Mouse (Mus musculus) lung, postnatal 4 days (tissue): ENCODE measurements around the gene Fbxo44.

Experiments used
- DNase-seq, 2 experiments: peaks; one replicate each; pipeline ENCODE4 v3.0.0; 2021

Fbxo44 gene

DNA sequence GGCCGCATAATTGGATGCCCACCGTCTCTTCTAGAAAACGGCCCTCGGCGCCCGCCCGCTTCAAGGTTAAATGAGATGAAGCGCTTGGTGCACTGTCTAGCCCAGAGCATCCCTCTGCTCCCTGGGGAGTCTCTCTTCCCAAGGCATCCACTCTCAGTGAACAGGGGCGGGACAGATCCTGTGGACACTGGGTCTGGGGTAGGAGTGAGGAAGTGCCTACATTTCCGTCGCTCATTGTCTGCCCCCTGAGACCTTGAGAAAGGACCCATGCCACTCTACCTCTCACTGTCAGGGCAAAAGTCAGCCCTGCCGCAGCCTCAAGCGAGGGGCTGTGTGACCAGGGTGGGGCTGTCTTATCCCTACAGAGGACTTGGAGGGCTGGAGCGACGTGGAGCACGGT is 4.2 kb upstream of the Fbxo44 start:
- no peak for DNase-seq

DNA sequence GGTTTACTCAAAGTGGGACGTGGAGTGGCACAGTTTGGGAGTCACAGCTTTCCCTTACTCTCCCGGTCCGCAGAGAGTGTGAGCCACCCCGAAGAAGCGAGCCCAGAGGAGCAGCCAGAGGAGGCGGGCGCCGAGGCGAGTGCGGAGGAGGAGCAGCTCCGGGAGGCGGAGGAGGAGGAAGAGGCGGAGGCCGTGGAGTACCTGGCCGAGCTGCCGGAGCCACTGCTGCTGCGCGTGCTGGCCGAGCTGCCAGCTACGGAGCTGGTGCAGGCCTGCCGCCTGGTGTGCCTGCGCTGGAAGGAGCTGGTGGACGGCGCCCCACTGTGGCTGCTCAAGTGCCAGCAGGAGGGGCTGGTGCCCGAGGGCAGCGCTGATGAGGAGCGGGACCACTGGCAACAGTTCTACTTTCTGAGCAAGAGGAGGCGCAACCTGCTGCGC is 3.7 kb upstream of the Fbxo44 start:
- peak; percentile 84 to 90 for DNase-seq

DNA sequence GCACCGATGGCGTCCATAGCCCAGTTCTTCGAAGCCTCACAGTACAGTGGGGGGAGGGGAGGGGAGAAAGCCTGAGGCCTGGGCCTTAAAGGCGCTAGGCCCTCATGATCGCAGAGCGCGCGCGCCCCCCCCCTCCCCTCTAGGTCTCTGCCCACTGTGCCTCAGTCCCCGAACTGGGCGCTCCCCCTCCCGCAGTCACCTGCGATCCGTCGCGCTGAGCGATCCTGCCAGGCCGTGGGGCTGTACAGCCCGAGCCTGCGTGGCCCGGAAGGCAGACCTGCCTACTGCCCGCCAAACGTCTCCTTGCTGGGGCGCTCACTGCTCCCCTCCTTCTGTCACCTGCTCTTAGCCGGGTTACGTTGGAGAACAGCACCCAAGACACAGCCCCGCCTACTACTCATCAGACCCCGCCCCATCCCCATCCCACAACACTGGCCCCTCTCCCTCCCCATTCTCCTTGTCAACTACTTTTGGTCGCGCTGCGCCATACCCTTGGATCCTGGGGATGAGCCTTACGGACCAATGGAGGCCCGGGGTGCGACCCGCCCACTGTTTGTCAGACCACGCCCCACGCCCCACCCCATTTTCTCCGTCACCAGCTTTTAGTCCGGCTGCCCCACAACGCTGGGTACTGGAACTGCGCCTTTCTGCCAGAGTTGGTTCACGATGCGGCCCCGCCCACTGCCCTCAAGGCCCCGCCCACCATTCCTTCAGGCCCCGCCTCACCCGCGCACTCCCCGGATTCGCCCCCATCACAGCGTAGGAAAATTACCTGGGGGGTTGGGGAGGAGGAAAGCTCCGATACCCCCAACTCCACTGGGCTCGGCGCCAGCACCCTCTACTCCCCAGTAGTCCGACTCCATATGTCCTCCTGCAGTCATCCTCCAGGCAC is 492 bp downstream of the Fbxo44 start:
- DNase-seq = peak; percentile 93 to 94

DNA sequence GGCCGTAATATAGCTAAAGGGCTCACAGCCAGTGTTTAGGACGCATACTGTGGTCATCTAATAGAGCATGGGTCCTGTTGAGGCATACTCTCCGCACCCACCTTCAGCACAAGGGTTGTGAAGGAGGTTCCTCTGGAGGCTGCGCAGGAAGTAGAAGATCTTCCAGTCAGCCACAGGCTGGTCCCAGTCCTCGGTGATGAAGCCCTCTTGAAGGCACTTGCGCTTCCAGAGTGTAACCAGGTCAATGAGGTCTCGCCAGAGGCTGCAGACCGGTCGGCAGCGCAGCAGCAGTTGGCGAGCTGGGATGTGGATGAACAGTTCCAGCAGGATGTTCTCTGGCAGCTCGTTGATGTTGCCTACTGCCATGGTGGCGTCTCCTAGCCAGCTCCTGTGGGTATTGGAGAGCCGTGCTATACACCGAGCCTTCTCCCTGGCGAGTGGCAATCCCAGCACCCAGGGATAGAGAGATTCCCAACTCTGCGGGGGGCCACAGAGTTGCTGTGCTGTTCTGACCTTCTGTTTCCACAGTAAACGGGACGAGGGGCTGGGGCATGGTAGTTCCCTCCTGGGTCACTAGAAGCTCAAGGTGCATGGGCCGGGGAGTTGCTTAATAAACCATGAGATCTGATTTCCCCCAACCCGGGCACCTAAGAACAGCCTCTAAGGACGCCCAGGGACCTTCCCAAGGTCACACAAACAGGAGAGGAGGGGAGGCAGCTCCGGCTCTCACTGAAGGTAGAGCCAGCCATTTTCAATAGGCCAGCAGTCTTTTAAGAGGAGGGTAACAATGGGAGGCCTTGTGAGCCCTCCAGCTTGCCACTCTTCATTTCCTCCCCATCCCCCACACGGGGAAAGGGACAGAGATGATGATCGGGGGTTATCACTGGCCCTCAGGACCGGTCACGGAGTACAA is 1.6 kb downstream of the Fbxo44 start:
- DNase-seq = no peak

DNA sequence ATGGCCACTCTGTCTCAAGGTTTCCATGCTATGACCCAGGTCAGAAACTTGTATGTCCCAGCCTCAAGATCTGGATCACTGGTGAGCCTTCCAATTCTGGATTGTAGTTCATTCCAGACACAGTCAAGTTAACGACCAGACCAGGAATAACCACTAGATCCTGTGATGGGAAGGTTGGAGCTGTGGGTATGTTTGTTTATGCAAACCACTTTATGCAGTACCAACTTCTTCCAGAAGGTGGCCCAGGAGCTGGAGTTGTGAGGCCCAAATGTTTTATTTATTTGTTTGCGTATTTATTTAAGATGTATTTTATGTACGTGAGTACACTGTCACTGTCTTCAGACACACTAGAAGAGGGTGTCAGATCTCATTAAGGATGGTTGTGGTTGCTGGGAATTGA is 5.3 kb downstream of the Fbxo44 start:
- DNase-seq = peak in 1 of 2 experiments; percentile 42

DNA sequence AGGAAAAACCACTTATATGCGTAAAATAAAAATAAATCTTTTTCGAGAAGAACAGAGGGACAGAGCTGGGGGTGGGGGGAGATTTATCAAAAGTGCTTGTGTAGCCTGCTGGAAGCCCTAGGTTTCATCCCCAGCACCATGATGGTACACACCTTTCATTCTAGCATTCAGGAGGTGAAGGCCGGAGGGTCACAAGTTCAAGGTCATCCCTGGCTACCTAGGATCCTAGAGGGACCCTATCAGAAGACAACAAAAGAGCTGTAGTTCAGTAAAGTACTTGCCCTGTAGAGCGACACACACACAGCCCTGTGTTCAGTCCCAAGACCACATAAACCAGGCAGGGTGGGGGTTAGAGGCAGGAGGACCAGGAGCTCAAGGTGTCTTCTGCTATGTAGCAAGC is 6.3 kb downstream of the Fbxo44 start:
- no peak for DNase-seq

DNA sequence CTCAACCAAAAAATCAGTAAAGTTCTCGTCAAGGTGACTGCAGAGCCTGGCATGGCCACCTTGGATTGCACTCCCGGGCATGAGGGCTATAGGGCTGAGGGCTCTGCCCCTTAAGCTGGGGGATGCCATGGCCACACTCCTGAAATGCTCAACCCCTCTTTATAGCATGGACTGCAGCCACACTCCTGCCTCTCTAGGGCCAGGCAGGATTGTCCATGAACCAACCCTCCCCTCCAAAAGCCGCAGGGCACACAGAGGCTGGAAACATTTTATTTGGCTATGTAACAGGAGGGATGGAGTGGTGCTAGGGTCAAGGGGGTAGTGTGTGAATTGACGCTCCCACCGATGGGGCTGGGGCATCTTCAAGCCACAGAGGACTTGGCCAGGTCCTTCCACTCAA is 7.7 kb downstream of the Fbxo44 start:
- no peak for DNase-seq

DNA sequence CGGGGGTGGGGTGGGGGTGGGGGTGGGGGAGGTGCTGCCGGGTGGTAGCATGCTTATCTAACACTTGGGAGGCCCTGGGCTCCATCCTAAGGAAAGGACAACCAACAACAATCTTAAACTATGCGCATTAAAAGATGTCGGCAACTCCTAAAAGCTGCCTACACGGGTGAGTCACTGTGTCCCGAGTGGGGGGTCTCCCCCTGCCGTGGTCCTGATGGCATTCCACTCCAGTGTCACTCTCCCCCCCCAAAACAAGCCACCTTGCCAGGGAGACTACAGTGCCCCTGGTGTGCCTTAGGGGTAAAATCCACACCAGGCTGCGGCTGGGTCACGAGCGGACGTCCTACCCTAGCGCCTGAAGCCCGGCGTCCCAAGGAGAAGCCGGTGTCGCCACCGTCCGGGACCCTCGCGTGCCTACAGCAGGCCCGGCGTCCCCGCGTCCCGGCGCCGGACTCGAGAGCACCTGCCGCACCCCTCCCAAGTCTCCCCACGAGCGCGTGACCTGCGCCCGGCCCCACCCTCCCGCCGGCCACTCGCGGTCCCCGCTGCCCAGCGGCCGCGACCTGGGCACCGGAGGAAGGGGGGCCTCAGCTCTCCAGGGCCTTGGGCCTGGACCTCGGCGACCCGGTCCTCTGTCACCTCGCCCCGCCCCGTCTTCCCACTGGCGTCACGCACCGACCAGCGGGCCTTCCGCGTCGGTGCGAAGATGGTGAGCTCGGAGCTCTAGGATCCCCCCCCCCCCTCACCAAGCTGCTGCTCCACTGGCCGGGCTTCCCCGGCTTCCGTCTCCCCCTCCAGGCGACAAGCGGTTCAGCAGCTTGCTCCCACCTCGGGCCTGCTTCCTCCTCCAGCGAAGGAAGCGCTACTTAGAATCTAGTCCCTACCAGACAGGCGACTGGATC is 8.8 kb downstream of the Fbxo44 start, which contains the start of gene Fbxo6:
Fbxo6 (minus strand) TSS at position 874 of the 902 bp plus-strand sequence.
- peak; percentile 91 to 94 for DNase-seq

DNA sequence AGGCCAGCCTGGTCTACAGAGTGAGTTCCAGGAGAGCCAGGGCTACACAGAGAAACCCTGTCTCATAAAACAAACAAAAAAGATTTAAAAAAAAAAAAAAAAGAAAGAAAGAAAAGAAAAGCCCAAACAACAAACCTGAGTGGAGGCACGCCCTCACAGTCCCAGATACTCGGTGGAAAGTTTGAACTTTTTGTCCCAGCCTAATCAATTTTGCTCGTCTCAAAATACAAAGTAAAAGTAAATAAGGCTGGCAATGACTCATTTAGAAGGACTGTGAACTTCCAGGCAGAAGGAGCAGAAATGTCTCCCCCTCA is 9.4 kb downstream of the Fbxo44 start:
- no peak for DNase-seq

DNA sequence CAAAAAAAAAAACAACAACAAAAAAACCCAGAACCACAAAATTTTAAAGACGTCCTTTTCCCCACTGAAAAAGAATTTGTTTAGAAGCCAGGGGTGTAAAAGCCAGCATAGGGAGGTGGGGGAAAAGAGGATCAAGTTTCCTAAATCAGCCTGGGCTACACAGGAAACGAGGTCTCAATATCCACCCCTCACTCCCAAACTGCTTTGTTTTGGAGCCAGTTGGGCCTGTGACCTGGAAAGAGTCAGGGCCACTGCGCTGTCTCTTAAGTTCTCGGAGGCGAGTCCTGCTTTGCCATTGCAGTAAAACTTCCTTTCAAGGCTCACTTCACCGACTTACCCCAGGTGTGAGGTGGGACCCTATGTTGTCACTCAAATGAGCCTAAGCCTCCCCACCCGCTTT is 10.0 kb downstream of the Fbxo44 start:
- no peak for DNase-seq

DNA sequence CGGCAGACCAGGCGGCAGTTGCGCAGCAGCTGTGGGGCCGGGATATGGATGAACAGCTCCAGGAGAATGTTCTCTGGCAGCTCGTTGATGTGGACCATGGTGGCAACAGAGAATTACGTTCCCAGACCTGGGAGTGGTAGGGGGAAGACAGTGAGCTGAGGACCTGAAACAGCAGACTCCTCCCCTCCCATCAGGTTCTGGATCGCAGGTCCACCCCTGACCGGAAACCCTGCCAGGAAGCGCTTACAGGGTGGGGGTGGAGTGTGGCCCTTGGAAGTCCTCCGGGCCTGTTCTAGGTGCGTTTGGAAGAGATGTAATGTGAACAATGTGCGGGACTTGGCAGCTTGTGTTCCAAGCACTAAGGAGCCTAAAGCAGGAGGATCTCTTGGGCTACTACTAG is 10.7 kb downstream of the Fbxo44 start:
- no peak for DNase-seq

DNA sequence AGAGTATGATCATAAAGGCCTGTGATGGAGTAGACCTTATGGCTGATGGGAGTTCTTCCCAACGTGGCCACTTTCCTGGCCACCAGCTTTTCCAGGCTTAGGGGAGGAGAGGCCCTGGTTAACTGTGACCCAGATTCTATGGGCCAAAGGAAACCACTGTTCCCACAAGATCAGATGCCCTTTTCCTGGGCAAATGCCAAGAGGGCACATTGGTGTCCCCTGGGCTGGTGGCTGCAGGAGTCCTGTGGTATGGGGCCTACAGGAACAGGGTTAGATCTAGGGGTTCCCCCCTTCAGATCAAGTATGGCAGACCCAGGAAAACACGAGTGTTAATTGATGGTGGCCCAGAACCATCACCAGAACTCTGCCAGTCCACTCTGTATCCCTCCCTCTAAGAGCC is 12.6 kb downstream of the Fbxo44 start:
- no peak for DNase-seq

DNA sequence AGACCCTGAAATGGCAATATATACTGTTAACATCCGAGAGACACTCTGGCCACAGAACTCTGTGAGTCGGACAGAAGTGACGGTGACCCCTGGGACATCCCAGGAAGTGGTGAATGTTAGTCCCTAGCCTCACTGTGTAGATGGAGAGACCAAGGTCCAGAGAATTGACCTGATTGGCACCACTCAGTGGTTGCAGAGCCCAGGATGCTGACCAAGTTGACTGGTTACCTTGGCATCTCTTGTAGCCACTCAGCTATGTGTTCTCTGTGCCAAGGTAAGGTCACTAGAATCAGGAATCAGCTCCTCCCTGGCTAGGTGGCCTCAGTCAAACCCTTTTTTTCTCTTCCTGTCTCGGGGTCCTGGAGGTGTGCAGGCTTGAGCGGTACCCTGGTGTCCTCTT is 16.6 kb downstream of the Fbxo44 start:
- DNase-seq = no peak

DNA sequence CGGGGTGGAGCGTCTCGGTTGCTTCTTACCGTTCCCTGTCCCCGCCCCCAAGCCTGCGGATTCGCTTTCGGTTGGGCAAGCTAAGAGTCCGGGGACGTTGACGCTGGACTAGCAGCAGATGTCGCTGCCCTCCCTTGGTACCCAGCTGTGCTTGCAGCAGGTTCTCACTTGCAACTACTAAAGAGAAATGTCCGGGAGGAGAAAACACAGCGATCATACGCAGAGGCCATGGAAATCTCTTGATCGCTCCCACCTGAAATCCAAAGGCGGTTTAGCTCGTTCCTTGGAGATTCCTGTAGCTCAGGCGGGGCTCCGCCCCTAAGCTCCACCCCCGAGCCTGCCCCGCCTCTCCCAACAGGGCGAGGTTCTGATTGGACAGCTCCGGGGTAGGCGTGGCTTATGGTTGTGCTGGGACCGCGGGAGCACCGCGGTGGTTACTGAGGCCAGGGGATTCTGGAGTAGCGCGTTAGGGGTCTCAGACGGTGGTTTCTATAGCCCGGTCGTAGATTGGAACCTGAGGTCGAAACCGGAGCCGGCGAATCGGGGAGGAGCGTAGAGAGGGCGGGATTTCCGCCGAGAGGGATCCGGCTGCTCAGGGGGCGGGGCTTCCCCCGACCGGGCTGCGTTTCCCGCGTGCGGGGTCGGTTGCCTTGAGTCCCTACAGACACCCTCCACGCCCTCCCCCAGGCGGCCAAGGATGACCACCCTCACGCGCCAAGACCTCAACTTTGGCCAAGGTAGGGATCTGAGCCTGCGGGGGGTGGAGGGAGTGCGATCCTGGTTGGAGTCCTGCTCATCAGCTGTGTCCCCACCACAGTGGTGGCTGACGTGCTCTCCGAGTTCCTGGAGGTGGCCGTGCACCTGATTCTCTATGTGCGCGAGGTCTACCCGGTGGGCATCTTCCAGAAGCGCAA is 19.9 kb downstream of the Fbxo44 start:
- DNase-seq = peak; percentile 93

DNA sequence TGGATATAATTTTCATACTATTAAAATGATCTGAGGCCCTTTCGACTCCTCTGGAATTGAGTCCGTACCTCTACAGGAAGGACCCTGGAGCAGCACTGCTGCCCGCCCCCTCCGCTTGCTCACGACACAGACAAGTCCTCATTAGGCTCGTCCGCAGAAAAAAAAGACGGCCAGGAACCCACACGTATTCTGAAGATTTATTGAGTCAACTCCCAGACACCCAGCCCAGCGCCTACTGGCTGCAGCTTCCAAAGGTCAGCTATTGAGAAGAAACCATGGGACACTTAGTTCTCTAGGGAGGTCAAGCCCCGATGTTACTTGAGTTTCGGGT is 20.6 kb downstream of the Fbxo44 start:
- DNase-seq = no peak

DNA sequence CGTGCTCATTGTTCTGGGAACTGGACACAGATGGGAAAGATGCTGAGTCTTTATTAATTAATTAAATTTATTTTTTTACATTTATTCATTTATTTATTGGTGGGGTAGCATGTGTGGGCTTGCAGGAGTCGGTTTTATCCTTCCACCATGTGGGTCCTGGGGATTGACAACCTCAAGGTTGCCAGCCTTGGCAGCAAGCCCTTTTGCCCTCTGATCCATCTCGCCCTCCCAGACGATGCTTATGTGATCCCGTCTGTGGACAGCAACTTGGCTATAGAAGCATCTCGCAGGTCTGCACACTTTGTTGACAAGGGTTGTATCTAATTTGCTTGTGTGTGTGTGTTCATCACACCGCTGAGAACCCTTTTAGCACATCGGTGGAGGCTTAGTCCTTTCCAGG is 22.8 kb downstream of the Fbxo44 start:
- no peak for DNase-seq

DNA sequence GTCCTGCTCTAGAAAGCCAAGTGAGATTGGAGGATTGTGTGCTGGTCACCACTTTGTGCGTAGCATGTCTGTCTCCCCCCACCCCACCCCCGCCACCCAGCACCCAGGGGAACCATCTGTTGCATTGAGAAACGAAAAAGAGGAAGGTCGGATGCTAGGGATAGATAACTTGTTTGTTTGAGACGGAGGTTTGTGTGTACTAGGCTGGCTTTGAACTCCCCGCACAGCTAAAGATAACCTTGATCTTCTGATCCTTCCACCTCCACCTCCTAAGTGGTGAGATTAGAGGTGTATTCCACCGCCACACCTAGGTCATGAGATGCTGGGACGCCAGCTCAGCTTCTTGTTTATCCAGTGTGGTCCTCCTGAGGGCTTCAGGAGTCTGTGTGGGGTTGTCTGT is 25.3 kb downstream of the Fbxo44 start:
- no peak for DNase-seq

DNA sequence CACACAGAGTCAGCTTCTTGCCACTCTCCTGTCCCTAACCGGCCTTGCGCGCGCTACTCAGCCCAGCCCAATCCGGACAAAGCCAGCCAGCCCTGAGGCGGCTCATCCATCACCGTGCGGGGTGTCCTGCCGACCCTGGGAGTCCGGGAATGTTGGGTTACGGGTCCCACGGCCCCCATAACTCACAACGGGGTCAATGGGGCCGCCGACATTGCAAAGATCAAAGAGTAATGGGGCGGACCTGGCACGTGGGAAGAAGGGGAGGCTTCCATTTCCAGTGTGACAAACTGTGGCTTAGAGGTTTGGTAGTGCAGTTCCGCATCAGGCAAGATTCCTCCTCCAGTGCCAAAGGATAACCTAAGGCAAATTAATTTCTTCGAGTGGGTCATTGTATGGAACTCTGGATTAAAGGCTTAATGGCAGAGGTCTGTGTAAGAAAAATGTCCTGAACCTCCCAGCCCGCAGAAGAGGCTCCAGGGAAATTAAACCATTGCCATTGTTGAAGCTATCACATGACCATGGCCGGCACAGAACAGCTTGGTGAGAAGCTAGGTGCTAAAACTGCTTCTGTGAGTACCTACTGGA is 28.7 kb downstream of the Fbxo44 start:
- no peak for DNase-seq

DNA sequence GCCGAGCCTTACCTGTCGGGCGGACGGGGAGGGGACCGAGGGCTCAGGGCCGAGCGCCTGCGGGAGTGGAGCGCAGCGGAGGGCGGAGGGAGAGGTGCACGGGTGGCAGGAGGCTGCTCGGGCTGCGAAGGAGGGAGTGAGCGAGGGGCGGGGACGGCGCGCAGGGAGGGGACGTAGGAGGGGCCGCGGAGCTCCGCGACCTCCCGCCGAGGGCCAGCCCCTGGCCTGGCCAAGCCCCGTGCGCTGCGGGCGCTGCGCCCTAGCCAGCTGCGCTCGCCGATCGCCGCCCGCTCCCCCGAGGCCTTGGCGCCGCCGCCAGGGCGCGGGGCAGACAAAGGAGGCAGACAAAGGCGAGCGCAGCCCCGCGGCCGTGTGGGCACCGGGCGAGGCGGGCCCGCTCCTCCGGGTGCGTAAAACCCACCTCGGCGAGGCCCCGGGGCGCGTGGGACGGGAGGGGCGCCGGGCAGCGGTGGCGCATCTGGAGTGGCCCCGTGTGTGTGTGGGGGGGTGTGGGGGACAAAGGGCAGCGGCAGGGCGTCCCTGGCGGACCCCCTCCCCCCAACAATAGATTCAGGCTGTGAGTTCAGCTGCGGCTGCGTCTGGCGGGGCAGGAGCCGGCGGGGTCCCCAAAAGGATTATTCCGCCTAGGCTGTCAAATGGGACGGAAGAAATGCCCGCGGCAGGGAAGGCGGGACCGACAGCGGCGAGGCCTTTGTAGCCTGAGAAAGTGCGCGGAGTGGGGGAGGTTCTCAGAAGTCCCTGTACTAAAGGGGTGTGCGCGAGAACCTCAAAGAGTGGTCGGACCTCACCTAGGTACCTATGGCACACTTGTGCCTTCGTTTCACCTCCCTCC is 29.5 kb downstream of the Fbxo44 start, which contains the start of gene Draxin:
Draxin (minus strand) TSS at position 138 of the 853 bp plus-strand sequence.
- peak; percentile 58 to 77 for DNase-seq

DNA sequence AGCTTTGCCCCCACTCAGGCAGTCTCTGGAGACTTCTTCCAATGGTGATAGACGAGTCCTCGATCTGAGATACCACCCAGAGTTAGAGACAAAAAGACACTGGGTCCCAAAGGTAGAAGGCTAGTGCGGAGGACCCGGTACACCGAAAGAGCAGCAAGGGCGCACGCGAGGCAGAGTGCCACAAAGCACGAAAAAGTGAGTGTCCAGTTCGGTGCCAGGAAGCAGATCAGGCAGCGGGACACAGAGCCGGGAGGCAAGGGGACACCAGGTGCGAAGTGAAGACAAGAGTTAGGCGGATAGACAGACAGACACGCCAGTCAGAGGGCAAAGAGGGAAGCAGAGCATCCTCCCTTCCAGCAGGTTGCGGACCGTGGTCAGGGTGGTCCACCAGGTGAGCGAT is 30.1 kb downstream of the Fbxo44 start, which contains the start of gene Mad2l2:
Mad2l2 (plus strand) TSS at position 252 of the 400 bp plus-strand sequence.
- no peak for DNase-seq
